Mouse (Mus musculus) bone marrow, adult 2 months (tissue): ENCODE measurements around the gene Xntrpc. TPM values are rescaled to one million over a fixed set of nuclear protein-coding genes. Genes with fewer than 3 reads are reported as not detected.

Experiments
- H3K27ac ChIP-seq: fragments of 200-500 bp; 2 replicates; pipeline ENCODE4 v1.5.1; 2012; ENCODE audit warnings: low read depth, mild to moderate bottlenecking, control low read depth, inconsistent platforms, low read length; ENCODE audit not compliant: control insufficient read depth, poor library complexity, insufficient read depth
- H3K4me1 ChIP-seq: fragments of 200-500 bp; 2 replicates; pipeline ENCODE4 v1.6.1; 2011; ENCODE audit warnings: low read length; ENCODE audit not compliant: control insufficient read depth, insufficient read depth
- H3K4me3 ChIP-seq: fragments of 200-500 bp; replicated peaks from 2 replicates; pipeline ENCODE3; 2011; ENCODE audit warnings: mild to moderate bottlenecking, low read depth, low read length, control low read depth; ENCODE audit not compliant: control insufficient read depth
- CTCF ChIP-seq: fragments of 200-500 bp; IDR thresholded peaks from 2 replicates; pipeline ENCODE4 v1.5.1; 2011; ENCODE audit warnings: low read length, control low read depth; ENCODE audit not compliant: control insufficient read depth, insufficient read depth
- POLR2A ChIP-seq: fragments of 200-500 bp; IDR thresholded peaks from 2 replicates; pipeline ENCODE4 v1.6.1; 2011; ENCODE audit warnings: low read depth, mild to moderate bottlenecking, control low read depth, low read length, borderline replicate concordance; ENCODE audit not compliant: control insufficient read depth
- WGBS: fragments of 180-500 bp; shearing (Covaris S2); methylation state at CpG from one replicate; pipeline ENCODE4 v1.1.7; 2018; 5-methylcytosine and 5-hydroxymethylcytosine counted together
- polyA plus RNA-seq: library from polyadenylated mRNA; stranded (reverse); fragments of >200 nt; gene quantifications from 2 replicates; pipeline ENCODE4 v1.2.4, GENCODE M21; 2011; ENCODE audit warnings: low replicate concordance; ENCODE audit not compliant: missing spikeins, insufficient read depth, insufficient read length

Xntrpc gene
- polyA plus RNA-seq, 1 experiment = 3.2 TPM

DNA sequence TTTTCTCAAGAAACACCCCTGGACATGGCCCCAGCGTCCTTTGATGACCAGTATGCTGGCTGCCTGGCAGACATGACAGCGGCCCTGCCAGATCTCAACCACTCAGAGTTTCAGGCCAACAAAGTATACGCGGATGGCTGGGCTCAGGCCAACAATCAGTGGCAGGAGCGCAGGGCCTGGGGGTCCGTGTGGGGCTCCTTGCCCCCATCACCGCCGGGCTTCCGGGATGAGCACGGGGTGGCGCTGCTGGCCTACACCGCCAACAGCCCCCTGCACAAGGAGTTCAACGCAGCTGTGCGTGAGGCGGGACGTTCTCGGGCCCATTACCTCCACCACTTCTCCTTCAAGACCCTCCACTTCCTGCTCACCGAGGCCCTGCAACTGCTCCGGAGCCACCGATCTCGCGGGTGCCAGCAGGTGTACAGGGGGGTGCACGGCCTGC lies 41.2 kb downstream of the Xntrpc start:
- WGBS = 30% methylated on average over 23 of the region's 23 CpGs
- Histone ChIP-seq H3K4me3 (no peak overlapping the region), H3K27ac (no peak overlapping the region), H3K4me1 (no peaks in the 10 kb centered on the region)
- no peak for TF ChIP-seq POLR2A
- TF ChIP-seq CTCF = no peak

DNA sequence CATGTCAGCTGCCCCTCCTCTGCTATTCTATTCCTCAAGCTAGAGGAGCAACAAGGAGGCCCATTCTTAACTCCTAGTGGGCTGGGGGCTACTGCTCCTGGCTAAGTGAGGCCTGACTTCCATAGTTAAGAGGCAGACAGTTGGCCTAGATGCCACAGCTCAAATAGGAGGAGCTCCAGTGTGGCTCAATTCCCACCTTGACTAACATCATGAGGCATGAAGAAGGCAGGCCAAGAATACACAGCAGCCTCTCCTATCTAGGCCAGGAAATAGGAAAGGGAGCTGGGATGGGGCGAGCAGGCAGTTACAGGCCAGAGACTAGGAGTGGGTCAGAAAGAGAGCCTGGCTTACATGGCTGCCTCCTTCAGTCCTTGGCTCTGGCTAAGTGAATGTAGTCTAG lies 42.7 kb downstream of the Xntrpc start:
- no peak overlapping the region for H3K4me3 ChIP-seq
- 85% methylated on average over 1 of the region's 1 CpGs for WGBS
- TF ChIP-seq POLR2A (no peak), CTCF (no peak)
- H3K27ac ChIP-seq = no peak overlapping the region
- H3K4me1 ChIP-seq = no peaks in the 10 kb centered on the region

DNA sequence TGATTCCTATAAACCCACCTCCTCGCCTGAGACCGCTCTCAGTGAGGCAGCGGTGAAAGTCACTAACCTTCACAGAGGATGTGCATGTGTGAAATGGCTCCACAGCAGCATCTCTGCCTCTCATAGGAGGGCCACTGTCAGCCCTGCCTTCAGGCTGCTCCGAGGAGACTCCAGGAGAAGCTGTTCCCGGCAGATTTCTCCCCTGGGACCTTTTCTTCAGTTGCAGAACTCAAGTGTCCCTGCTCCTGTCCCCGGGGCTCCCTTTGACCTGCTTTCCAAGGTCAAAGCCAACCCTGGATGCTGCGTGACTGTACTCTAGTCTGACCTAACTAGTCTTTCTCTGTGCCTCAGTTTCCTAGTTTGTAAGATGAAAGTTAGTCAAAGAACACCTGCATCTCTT lies 43.7 kb downstream of the Xntrpc start, which contains the start of gene Art5:
Art5 (minus strand) TSS at position 319 of the 400 bp plus-strand sequence.
- Histone ChIP-seq H3K4me3 (no peak within 1 kb of the TSS), H3K27ac (no peak within 1 kb of the TSS), H3K4me1 (no peaks in the 10 kb centered on the region)
- WGBS = 82% methylated on average over 7 of the region's 7 CpGs
- TF ChIP-seq POLR2A (no peak), CTCF (no peak)

DNA sequence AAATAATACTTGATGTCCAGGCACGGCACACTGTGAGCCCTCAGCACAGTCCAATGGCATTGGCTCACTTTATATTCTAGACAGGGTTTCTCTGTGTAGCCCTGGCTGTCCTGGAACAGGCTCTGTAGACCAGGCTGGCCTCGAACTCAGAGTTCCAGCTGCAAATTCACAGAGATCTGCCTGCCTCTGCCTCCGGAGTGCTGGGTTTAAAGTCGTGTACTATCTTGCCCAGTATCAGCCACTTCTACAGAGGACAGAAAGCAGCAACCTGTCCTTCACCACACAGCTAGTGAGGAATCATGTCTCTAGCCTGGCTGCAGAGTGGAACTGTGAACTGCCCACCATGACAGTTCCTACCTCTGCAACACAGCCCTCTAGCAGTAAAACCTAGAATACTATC lies 44.2 kb downstream of the Xntrpc start:
- 61% methylated on average over 4 of the region's 4 CpGs for whole genome bisulfite sequencing
- Histone ChIP-seq H3K4me1 (no peaks in the 10 kb centered on the region), H3K27ac (no peak overlapping the region), H3K4me3 (no peak overlapping the region)
- TF ChIP-seq CTCF = no peak
- no peak for TF ChIP-seq POLR2A

DNA sequence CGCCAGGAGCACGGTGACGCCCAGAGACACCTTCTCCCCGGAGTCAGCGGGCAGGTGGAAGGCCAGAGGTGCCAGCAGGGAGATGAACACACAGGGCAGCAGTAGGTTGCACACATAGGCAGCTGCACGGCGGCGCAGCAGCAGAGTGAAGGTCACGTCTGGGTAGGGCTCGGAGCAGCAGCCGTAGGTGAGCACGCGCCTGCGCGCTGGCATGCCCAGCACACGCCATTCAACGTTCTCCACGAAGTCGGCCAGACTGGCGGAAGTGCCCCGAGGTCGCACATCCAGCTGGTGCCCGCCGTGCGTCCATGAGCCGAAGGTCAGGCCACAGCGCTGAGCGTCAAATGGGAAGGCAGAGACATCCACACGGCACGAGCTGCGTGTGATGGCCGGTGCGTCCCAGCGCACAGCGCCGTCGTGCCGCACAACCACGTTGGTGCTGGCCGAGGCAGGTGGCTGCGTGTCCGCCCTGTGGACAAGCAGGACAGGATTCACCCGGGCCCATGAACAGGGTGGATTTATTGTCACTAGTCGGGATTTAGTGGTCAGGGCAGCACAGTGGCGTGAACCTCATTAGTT lies 47.7 kb downstream of the Xntrpc start:
- 89% methylated on average over 45 of the region's 45 CpGs for WGBS
- H3K27ac ChIP-seq = no peak overlapping the region
- H3K4me1 ChIP-seq = no peaks in the 10 kb centered on the region
- TF ChIP-seq CTCF (no peak), POLR2A (no peak)
- no peak overlapping the region for H3K4me3 ChIP-seq

DNA sequence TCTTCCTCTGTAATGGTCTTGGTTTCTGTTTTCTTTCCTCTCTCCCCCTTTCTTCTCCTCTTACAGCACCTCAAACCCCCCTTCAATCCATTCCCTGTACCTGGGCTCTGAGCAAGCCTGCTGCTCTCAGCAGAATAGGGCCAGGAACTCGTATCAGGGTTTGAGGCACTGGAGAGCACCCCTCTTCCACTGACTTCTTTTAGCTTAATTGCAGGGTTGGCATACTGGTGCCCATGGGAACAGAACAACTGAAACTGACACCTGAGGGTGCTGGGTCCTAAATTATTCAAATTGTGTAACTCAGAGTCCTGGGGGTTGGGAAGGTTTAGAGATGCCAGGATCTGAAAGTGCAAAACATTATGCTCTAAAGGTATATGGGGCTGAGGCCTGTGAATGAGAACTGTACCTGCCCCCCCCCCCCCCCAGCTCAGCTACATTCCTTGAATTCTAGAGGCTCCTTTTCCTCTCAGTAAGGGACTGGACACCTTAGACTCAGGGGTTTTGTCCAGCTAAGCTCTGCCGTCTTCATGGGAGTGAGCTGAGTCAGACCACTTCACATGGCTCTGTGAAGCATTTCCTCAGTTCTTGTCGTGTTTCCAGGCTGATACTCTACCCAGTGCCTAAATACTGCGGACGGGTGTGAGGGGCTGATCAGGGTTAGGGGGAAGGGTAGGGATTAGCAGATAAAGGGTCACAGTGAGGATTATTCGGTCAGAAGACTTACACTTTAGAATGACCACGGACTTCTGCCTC lies 51.2 kb downstream of the Xntrpc start, which contains the start of gene Chrna10:
Chrna10 (minus strand) TSS at position 250 of the 753 bp plus-strand sequence.
- Histone ChIP-seq H3K27ac (no peak within 1 kb of the TSS), H3K4me1 (no peaks in the 10 kb centered on the region), H3K4me3 (no peak within 1 kb of the TSS)
- WGBS = 58% methylated on average over 7 of the region's 7 CpGs
- no peak for TF ChIP-seq CTCF
- TF ChIP-seq POLR2A = no peak

DNA sequence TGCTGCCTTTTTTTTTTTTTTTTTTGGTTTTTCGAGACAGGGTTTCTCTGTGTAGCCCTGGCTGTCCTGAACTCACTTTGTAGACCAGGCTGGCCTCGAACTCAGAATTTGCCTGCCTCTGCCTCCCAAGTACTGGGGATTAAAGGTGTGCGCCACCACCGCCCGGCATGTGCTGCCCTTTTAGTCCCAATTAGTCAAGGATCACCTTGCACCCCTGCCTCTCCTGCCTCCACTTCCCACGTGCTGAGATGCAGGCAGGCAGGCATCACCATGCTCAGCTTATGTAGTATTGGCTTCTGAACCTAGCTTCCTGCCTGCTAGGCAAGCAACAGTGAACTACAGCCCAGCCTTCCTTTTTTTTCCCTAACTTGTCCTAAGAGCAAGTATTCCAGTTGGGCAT lies 51.9 kb downstream of the Xntrpc start:
- no peaks in the 10 kb centered on the region for H3K4me1 ChIP-seq
- TF ChIP-seq POLR2A (no peak), CTCF (no peak)
- WGBS = 71% methylated on average over 6 of the region's 6 CpGs
- H3K27ac ChIP-seq = no peak overlapping the region
- H3K4me3 ChIP-seq = no peak overlapping the region

DNA sequence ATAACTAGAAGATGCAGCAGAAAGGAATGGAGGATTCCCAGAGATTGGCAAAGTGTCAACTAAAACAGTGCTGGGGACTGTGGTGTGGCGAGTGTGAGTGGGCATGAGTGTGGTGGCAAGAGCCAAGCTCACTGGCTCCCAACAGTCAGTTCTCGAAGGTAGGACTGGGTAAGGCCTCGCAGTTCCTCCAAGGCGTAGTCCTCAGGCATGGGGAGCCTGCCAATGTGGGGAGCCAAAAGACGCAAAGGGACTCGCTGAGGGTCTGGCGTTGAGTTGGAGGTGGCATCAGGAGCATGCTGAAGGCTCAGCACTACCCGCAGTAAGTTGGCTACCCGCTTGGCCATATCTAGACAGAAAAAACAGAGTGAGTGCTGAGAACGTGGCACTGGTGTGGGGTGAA lies 54.8 kb downstream of the Xntrpc start:
- 91% methylated on average over 10 of the region's 10 CpGs for WGBS
- TF ChIP-seq POLR2A = no peak
- TF ChIP-seq CTCF = no peak
- Histone ChIP-seq H3K4me1 (no peaks in the 10 kb centered on the region), H3K4me3 (no peak overlapping the region), H3K27ac (no peak overlapping the region)
